Mouse (Mus musculus) neural tube, embryonic 10.5 days (tissue): ENCODE results near the gene Cdrt4.

ENCODE experiments used
- DNase-seq: peaks from one replicate; pipeline ENCODE4 v3.0.0-alpha.2; 2017; ENCODE audit warnings: low spot score; ENCODE audit errors: extremely low spot score

The Cdrt4 gene

GRCm38 (mm10) chr11:63035420-63036211 is 84.6 kb downstream of the Cdrt4 start:
- no peak for DNase-seq

GRCm38 (mm10) chr11:63040002-63040661 is 89.1 kb downstream of the Cdrt4 start:
- DNase-seq = no peak
